Mouse (Mus musculus) hindbrain, postnatal 0 days (tissue): ENCODE measurements around the gene Axl. TPM values are rescaled to one million over a fixed set of nuclear protein-coding genes. Genes with fewer than 3 reads are reported as not detected.

ENCODE experiments used
- ATAC-seq: fragments of 200-750 bp; cut with Nextera tagmentation; 2 replicates; pipeline ENCODE4 v1.8.0; 2017; ENCODE audit warnings: mild to moderate bottlenecking, moderate TSS enrichment, moderate library complexity
- DNase-seq: peaks from one replicate; pipeline ENCODE4 v3.0.0-alpha.2; 2015; ENCODE audit warnings: low spot score
- H3K27ac ChIP-seq: fragments of 300-500 bp; sonication (generic); 2 replicates; pipeline ENCODE4 v1.5.1; 2014; ENCODE audit warnings: mild to moderate bottlenecking
- H3K27me3 ChIP-seq: fragments of 300-500 bp; sonication (generic); 2 replicates; pipeline ENCODE4 v1.6.1; 2014; ENCODE audit warnings: low read length, mixed read lengths; ENCODE audit not compliant: insufficient read depth
- H3K36me3 ChIP-seq: fragments of 300-500 bp; sonication (generic); 2 replicates; pipeline ENCODE4 v1.6.1; 2014; ENCODE audit warnings: low read length, mixed read lengths; ENCODE audit not compliant: insufficient read depth
- H3K4me1 ChIP-seq: fragments of 300-500 bp; sonication (generic); 2 replicates; pipeline ENCODE4 v1.6.1; 2014; ENCODE audit warnings: antibody characterized with exemption, low read length, mixed read lengths; ENCODE audit not compliant: insufficient read depth
- H3K4me2 ChIP-seq: fragments of 300-500 bp; sonication (generic); 2 replicates; pipeline ENCODE4 v1.6.1; 2014; ENCODE audit warnings: low read depth, mild to moderate bottlenecking, low read length, moderate library complexity, mixed read lengths
- H3K4me3 ChIP-seq: fragments of 300-500 bp; sonication (generic); 2 replicates; pipeline ENCODE4 v1.5.1; 2014; ENCODE audit warnings: low read length
- H3K9ac ChIP-seq: fragments of 300-500 bp; sonication (generic); replicated peaks from 2 replicates; pipeline ENCODE4 v1.6.1; 2014; ENCODE audit warnings: mild to moderate bottlenecking, low read length, moderate library complexity, mixed read lengths
- H3K9me3 ChIP-seq: fragments of 300-500 bp; sonication (generic); 2 replicates; pipeline ENCODE4 v1.6.1; 2016; ENCODE audit warnings: low read length, mixed read lengths
- CTCF ChIP-seq: IDR thresholded peaks from 2 replicates; pipeline ENCODE4 v1.5.1; 2016; ENCODE audit warnings: antibody characterized with exemption, control low read depth, low read depth
- WGBS: fragments of 180-500 bp; shearing (Covaris S2); extraction: QIAGEN DNeasy Blood & Tissue Kit; methylation state at CpG from one replicate; pipeline ENCODE4 v1.1.7; 2014; 5-methylcytosine and 5-hydroxymethylcytosine counted together
- polyA plus RNA-seq: library from polyadenylated mRNA; unstranded; fragments of >200 nt; fragmentation: Nextera tagmentation; extraction: Ambion mirVana; gene quantifications from 2 replicates; pipeline ENCODE4 v1.2.1, GENCODE M21; 2015
- total RNA-seq: library from RNA; depleted of rRNA; stranded (reverse); fragments of >200 nt; gene quantifications from 2 replicates; pipeline ENCODE4 v1.2.3, GENCODE M21; 2014; rRNA removed

The Axl gene
- 41.7 and 44.3 TPM in 2 replicates for total RNA-seq
- 24.5 and 26.8 TPM in 2 replicates for polyA plus RNA-seq

DNA sequence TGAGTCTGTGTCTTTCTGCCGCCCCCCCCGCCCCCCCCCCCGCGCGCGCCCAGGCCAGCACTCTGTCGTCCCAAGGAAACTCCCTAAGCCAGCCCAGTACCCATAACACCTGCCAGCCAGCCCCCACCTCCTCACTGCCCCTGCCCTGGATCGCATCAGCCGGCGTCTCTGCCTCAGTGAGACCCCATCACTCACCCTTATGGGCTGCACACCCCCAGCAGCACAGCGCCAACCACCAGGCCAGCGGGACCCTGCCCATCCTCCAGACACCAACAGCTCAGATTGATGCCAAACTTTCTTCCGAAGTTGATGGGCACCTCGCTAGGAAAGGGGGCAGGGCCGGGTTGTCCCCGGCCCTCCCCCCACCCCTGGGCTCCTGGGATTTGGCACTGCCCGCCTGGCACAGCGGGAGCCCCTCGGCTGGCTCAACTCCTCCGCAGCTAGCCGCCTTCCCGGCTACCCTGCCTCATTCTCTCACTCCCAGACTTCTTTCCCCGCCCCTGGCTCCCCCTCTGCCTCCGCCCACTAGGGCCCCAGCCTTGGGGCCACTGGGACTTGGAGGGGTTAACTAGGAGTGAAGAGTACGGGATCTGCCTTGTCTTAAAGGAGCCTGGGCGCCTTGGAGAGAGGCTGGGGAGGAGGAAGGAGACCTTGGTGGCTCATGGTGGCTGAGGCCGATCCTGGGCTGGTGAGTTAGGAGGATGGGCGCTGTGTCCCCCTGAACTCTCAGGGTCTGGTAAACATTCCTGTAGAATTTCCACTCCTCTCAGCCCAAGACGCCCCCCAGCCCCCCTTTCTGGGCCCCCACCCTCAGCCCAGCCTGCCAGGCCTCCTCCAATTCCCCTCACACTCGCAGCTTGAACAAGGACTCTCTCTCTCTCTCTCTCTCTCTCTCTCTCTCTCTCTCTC, at the start of gene Axl:
Gene Axl (minus strand): TSS at position 486 of the 909 bp plus-strand sequence.
- TF ChIP-seq CTCF = no peak
- Histone ChIP-seq H3K4me1 (peaks cover 3% of the 10 kb centered on the region; the same call in 1 of the 2 replicates), H3K4me2 (peak within 1 kb of the TSS; percentile 72), H3K27me3 (no peaks in the 10 kb centered on the region), H3K9me3 (no peaks in the 10 kb centered on the region), H3K4me3 (peak within 1 kb of the TSS; percentile 37), H3K27ac (peak within 1 kb of the TSS; percentile 62), H3K36me3 (no peaks in the 10 kb centered on the region), H3K9ac (peak within 1 kb of the TSS; percentile 21)
- ATAC-seq = peak; percentile 86
- 2% methylated on average over 23 of the region's 30 CpGs for WGBS
- peak; percentile 75 for DNase-seq

DNA sequence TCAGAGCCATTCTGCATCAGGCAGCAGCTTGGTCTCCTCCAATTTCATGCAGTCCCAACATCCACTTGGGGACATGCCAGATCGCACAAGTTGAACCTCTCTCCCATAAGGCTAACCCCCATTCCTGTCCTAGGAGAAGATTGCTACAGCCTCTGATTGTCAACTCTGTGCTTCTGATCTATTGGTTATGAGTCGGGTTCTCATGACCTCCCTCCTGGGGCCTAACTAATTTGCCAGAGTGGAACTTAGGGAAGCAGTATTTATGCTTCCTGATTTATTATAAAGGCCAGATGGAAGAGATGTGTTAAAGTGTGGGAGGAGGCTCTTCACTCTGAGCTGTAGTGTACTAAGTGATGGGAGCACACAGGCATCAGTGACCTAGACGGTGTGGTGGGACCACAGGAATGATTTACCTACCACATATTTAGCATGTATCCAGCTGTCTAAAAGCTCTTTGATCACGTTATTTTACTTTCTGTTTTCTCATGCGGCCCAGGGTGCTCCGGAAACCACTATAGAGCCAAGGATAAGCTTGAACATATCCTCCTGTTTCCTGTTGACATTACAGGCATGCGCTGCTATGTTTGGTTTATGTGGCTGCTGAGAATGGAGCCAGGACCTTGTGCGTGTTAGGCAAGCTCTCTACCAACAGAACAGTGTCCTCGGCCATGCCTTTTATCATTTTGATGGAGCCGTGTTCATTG, 46.8 kb upstream of the Axl start:
- ATAC-seq (no peak), DNase-seq (no peak)

DNA sequence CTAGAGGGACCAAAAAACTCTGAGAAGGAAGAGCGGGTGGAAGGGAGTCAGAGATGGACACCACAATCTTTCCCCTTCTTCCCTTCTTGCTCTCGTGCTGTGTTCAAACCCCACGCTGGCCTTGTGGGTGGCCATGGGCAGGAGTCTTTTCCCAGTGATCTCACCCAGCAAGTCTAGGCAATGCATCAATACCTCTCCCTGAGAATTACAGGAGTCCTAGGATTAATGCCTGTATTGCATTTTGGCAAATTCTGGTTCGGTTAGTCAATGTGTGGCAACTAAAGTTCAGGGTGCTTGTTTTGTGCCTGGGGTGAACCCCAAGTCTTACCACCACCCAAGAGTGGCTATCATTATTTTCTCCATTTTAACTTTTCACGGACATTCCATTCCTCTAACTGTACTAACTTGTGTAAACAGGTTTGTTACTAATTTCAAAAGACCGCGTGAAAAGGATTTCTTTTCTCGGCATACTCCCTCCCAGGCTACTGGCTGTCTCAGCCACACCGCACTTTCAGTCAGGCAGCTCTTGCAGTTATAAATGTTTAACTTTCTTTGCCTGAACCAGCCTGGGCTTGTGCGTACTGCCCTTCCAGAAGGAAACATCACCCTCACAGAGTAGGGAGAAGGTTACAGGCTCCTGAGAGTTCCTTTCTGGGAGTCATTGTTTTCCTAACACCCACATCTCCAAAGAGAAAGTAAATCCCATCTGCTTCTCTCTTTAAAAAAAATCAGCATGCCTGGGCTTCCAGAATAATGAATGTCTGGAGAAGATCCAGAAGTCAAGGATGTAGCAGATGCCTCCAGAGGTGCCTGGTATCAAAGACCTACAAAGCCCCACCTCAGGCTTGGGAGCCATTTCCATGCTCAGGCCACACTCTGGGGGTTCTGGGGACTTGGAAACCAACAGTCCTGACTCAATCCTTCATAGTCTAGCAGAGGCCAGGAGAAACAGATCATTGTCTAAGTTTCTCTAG, 43.3 kb upstream of the Axl start:
- Histone ChIP-seq H3K36me3 (no peaks in the 10 kb centered on the region), H3K27me3 (no peaks in the 10 kb centered on the region), H3K4me2 (no peak overlapping the region), H3K9me3 (no peaks in the 10 kb centered on the region), H3K9ac (no peak overlapping the region), H3K4me1 (no peaks in the 10 kb centered on the region), H3K4me3 (no peak overlapping the region), H3K27ac (no peak overlapping the region)
- no peak for DNase-seq
- no peak for ATAC-seq
- 78% methylated on average over 10 of the region's 10 CpGs for WGBS
- TF ChIP-seq CTCF = no peak

More for the DNA sequence above, 46.8 kb upstream of the Axl start:
- no peaks in the 10 kb centered on the region for H3K9me3 ChIP-seq
- no peaks in the 10 kb centered on the region for H3K36me3 ChIP-seq
- H3K27ac ChIP-seq = no peak overlapping the region
- 75% methylated on average over 10 of the region's 10 CpGs for WGBS
- no peaks in the 10 kb centered on the region for H3K4me1 ChIP-seq
- no peaks in the 10 kb centered on the region for H3K27me3 ChIP-seq
- no peak for TF ChIP-seq CTCF
- no peak overlapping the region for H3K9ac ChIP-seq
- H3K4me3 ChIP-seq = no peak overlapping the region
- no peak overlapping the region for H3K4me2 ChIP-seq

DNA sequence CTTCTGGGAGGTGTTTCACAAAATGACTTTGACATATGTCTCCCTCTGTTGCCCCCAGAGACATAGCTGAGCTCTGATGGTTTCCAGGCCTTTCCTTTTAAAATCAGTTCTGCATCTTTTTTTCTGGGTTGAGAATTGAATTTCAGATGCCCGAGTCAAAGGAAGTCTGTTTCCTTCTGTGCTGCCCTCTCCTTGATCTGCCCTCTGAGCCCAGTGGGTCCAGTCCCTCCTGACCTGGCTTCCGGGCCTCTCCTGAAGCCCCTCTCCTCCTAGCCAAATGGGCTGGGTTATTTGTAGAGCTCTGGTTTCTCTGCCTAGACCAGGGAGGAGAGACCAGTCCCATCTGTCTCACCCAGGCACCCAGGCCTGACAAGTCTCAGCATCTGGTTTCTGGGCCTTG, 41.7 kb upstream of the Axl start:
- Histone ChIP-seq H3K4me2 (no peak overlapping the region), H3K27me3 (no peaks in the 10 kb centered on the region), H3K9ac (no peak overlapping the region), H3K4me3 (no peak overlapping the region), H3K4me1 (no peaks in the 10 kb centered on the region), H3K36me3 (no peaks in the 10 kb centered on the region), H3K9me3 (no peaks in the 10 kb centered on the region), H3K27ac (no peak overlapping the region)
- TF ChIP-seq CTCF = no peak
- no peak for ATAC-seq
- no peak for DNase-seq
- WGBS = 52% methylated on average over 2 of the region's 2 CpGs

DNA sequence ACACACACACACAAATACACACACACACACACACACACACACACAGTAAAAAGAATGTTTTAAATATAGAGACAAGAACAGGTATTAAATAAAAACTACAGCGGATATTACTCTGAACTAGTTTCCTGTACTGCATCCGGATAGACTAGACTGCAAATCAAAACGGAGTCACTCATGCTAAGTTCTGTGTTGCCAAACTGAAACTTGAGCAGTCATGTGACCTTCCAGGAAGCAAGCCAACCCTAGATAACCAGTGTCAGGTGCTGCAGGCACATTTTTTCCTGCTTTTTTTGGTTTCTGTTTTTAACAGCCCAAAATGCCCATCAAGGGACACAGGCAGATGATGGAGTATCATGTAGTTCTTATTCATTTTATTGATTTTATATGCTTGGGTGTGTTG, 38.7 kb upstream of the Axl start:
- H3K9me3 ChIP-seq = no peaks in the 10 kb centered on the region
- H3K36me3 ChIP-seq = no peaks in the 10 kb centered on the region
- no peaks in the 10 kb centered on the region for H3K4me1 ChIP-seq
- ATAC-seq (no peak), DNase-seq (no peak)
- no peak for TF ChIP-seq CTCF
- 68% methylated on average over 3 of the region's 3 CpGs for WGBS
- H3K27ac ChIP-seq = no peak overlapping the region
- H3K4me2 ChIP-seq = no peak overlapping the region
- no peak overlapping the region for H3K4me3 ChIP-seq
- H3K27me3 ChIP-seq = no peaks in the 10 kb centered on the region
- H3K9ac ChIP-seq = no peak overlapping the region

DNA sequence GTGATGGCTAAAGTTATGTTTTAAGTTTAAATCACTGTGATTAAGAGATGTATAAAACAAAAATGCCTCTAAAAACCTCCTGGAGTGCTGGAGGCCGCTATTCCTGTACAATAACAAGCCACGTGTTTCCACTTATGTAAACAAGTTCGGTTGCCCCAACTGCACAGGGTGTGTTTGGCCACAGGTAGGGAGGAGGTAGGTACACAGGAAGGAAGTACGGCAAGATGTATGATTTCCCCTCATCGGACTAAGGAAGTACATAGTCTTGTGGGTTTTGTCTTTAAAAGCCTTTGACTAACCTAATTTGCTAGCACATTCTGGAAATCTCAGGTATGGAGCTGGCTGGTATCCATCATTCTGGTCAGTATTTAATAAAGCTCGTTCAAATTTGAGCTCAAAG, 37.5 kb upstream of the Axl start:
- Histone ChIP-seq H3K4me2 (no peak overlapping the region), H3K9ac (no peak overlapping the region), H3K27me3 (no peaks in the 10 kb centered on the region), H3K36me3 (no peaks in the 10 kb centered on the region), H3K9me3 (no peaks in the 10 kb centered on the region), H3K27ac (no peak overlapping the region), H3K4me1 (no peaks in the 10 kb centered on the region), H3K4me3 (no peak overlapping the region)
- TF ChIP-seq CTCF = no peak
- 83% methylated on average over 6 of the region's 6 CpGs for WGBS
- ATAC-seq (no peak), DNase-seq (no peak)
